Mouse (Mus musculus) lung, postnatal 25 days (tissue): ENCODE data around the gene 2010300C02Rik.
A peak's percentile ranks its signal among the peaks of the same experiment; 100 is the strongest.
"Not testable (repeated sequence)": the region's sequence is repeated elsewhere in the genome, so short reads cannot be mapped to it uniquely, and the experiment has no call there.

Source experiments
- DNase-seq: peaks from one replicate; pipeline ENCODE4 v3.0.0; 2022; ENCODE audit warnings: low spot score

The 2010300C02Rik gene

GRCm38 (mm10) chr1:37628749-37629148, 91.1 kb downstream of the 2010300C02Rik start:
- DNase-seq, result no peak

- no peak for DNase-seq
Observed at GRCm38 (mm10) chr1:37624185-37624584, 95.7 kb downstream of the 2010300C02Rik start.

- DNase-seq, result no peak
Observed at GRCm38 (mm10) chr1:37622049-37622448, 97.8 kb downstream of the 2010300C02Rik start.

GRCm38 (mm10) chr1:37619542-37619941, 100.3 kb downstream of the 2010300C02Rik start:
- no peak for DNase-seq

- DNase-seq, result no peak
Observed at GRCm38 (mm10) chr1:37617047-37617446, 102.8 kb downstream of the 2010300C02Rik start.

- peak; percentile 14 for DNase-seq
Observed at GRCm38 (mm10) chr1:37616569-37616968, 103.3 kb downstream of the 2010300C02Rik start.

GRCm38 (mm10) chr1:37615290-37616040, 104.4 kb downstream of the 2010300C02Rik start:
- peak; percentile 63 for DNase-seq

GRCm38 (mm10) chr1:37614836-37615235, 105.0 kb downstream of the 2010300C02Rik start:
- DNase-seq, result no peak

GRCm38 (mm10) chr1:37614130-37614529, 105.8 kb downstream of the 2010300C02Rik start:
- DNase-seq, result no peak

- peak; percentile 16 for DNase-seq
Observed at GRCm38 (mm10) chr1:37611032-37611431, 108.9 kb downstream of the 2010300C02Rik start.

- DNase-seq, result no peak
Observed at GRCm38 (mm10) chr1:37610242-37610641, 109.6 kb downstream of the 2010300C02Rik start.

- DNase-seq, result not testable (repeated sequence)
Observed at GRCm38 (mm10) chr1:37605694-37606093, 114.2 kb downstream of the 2010300C02Rik start.

- DNase-seq, result no peak
Observed at GRCm38 (mm10) chr1:37603206-37603605, 116.7 kb downstream of the 2010300C02Rik start.

GRCm38 (mm10) chr1:37602268-37602667, 117.6 kb downstream of the 2010300C02Rik start:
- no peak for DNase-seq

- no peak for DNase-seq
Observed at GRCm38 (mm10) chr1:37601461-37601860, 118.4 kb downstream of the 2010300C02Rik start.

GRCm38 (mm10) chr1:37600640-37601175, 119.2 kb downstream of the 2010300C02Rik start:
- no peak for DNase-seq

GRCm38 (mm10) chr1:37598986-37599385, 120.9 kb downstream of the 2010300C02Rik start:
- DNase-seq, result no peak

GRCm38 (mm10) chr1:37594812-37595211, 125.1 kb downstream of the 2010300C02Rik start:
- not testable (repeated sequence) for DNase-seq

- DNase-seq, result peak; percentile 53
Observed at GRCm38 (mm10) chr1:37585809-37586480, 133.9 kb downstream of the 2010300C02Rik start.

GRCm38 (mm10) chr1:37583795-37584464, 136.0 kb downstream of the 2010300C02Rik start:
- no peak for DNase-seq

GRCm38 (mm10) chr1:37583167-37583566, 136.7 kb downstream of the 2010300C02Rik start:
- DNase-seq, result no peak

GRCm38 (mm10) chr1:37579686-37580085, 140.2 kb downstream of the 2010300C02Rik start:
- no peak for DNase-seq
